Mouse (Mus musculus): ENCODE measurements around the gene Brd4.

DNA sequence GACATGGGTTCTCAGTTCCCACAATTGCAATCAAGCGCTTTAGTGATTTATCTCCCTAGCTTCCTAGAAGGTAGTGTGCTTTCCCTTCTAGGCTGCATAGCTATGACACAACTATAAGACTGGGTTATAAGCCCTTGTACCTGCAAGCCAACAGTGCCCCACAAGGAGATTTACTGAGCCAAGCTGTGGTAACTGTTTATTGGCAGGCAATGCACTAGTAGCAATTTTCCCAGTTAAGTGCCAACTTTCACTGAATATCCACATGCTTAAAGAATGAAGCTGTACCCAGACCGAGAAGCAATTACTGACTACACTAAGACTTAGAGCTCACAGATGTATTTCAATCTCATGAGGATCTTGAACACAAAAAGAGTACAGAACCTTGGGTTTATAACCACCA lies 20.9 kb downstream of the Brd4 start:
- TF ChIP-seq CTCF (IDR thresholded peaks at IDR 0.05; ENCODE audit: low read depth) (no peak), EP300 (optimal IDR thresholded peaks at IDR 0.05) (no peak)
